In genomic region chr10:14734285-14734684, GRCm38 (mm10) we compare ENCODE assay signal across 8 mouse cellular contexts. TPM values are rescaled to one million over a fixed set of nuclear protein-coding genes. Genes with fewer than 3 reads are reported as not detected.
DNase-seq lines count a peak whose midpoint lies in the region; ATAC-seq lines count a peak whose summit lies in the region.

No protein-coding gene starts in this region.

- DNase-seq in adrenal gland, postnatal 14 days: peak; percentile 17
- no peak for DNase-seq in adrenal gland, adult 2 months
- peak; percentile 62 for DNase-seq in left cerebral cortex, adult 11 months (ENCODE audit: low spot score)
- DNase-seq in left cerebral cortex, postnatal 36 days (ENCODE audit: low spot score in 2 of 2): no peak
- DNase-seq in adipocyte (ENCODE audit: low spot score): peak; percentile 79
- peak; percentile 28 for DNase-seq in heart, postnatal 4 days
- DNase-seq in spleen, adult 12 weeks (ENCODE audit: low spot score): no peak

- ATAC-seq in megakaryocyte progenitor cell, adult 5-6 weeks (replicated peaks; ENCODE audit: poor library complexity): peak; percentile 72

- intact Hi-C loops in left cerebral cortex, postnatal 36 days (cut with DNase I): loop anchor here (2.0 to 5.0 kb wide), 2 partner anchors 439 to 483 kb away; no protein-coding TSS in a partner anchor

RNA-seq across cellular contexts. Expression of gene Gje1, which starts 16.3 kb away (rescaled TPM):
- total RNA-seq in adrenal gland, postnatal 14 days (2021): not detected in 2 replicates
- not detected for total RNA-seq in adrenal gland, adult 2 months (2021)
- polyA plus RNA-seq in adrenal gland, adult 2 months (2012; rRNA removed): not detected in 2 replicates
- total RNA-seq in left cerebral cortex, postnatal 36 days (2021): not detected
- not detected for total RNA-seq in heart, postnatal 4 days (2021)
- total RNA-seq in megakaryocyte progenitor cell, adult 5-6 weeks (2015): not detected in 2 replicates
- not detected in 2 replicates for total RNA-seq in megakaryocyte progenitor cell, adult 5-6 weeks (2017)

RNA-seq across cellular contexts. Expression of gene Nmbr, which starts 28.9 kb away (rescaled TPM):
- total RNA-seq in adrenal gland, postnatal 14 days (2021): not detected in 2 replicates
- under 1 TPM; 0.38 to 0.49 TPM for total RNA-seq in adrenal gland, adult 2 months (2021)
- not detected in 2 replicates for polyA plus RNA-seq in adrenal gland, adult 2 months (2012; rRNA removed)
- 1 to 10 TPM; 3.3 to 7.5 TPM for total RNA-seq in left cerebral cortex, postnatal 36 days (2021)
- total RNA-seq in heart, postnatal 4 days (2021): under 1 TPM in 1 of 2 experiments, not detected in 1; 0.41 TPM
- total RNA-seq in megakaryocyte progenitor cell, adult 5-6 weeks (2015): not detected in 2 replicates
- total RNA-seq in megakaryocyte progenitor cell, adult 5-6 weeks (2017): not detected in 2 replicates

RNA-seq across cellular contexts. Expression of gene Vta1, which starts 28.9 kb away (rescaled TPM):
- total RNA-seq in adrenal gland, postnatal 14 days (2021): 50.8 and 66.0 TPM in 2 replicates
- 10 to 100 TPM; 53.6 to 66.7 TPM for total RNA-seq in adrenal gland, adult 2 months (2021)
- polyA plus RNA-seq in adrenal gland, adult 2 months (2012; rRNA removed): 95.1 and 102 TPM in 2 replicates
- 10 to 100 TPM; 70.1 to 85.5 TPM for total RNA-seq in left cerebral cortex, postnatal 36 days (2021)
- total RNA-seq in heart, postnatal 4 days (2021): 10 to 100 TPM; 45.4 to 47.6 TPM
- 70.8 and 73.7 TPM in 2 replicates for total RNA-seq in megakaryocyte progenitor cell, adult 5-6 weeks (2015)
- 59.9 and 62.6 TPM in 2 replicates for total RNA-seq in megakaryocyte progenitor cell, adult 5-6 weeks (2017)

Comparison
In these comparisons a context has a peak if more than half of its experiments do, and no peak if none do; other contexts are left out.
1. DNase-seq: peak in adrenal gland, postnatal 14 days (single experiment), left cerebral cortex, adult 11 months (single experiment), adipocyte (single experiment) and heart, postnatal 4 days (single experiment); none in adrenal gland, adult 2 months (single experiment), left cerebral cortex, postnatal 36 days (0 of 2) and spleen, adult 12 weeks (single experiment).